Mouse (Mus musculus): ENCODE measurements around the gene Slc9b1. TPM values are rescaled to one million over a fixed set of nuclear protein-coding genes. Genes with fewer than 3 reads are reported as not detected.
A peak's percentile ranks its signal among the peaks of the same experiment; 100 is the strongest.

The Slc9b1 gene
- total RNA-seq, 2 experiments from 2014 or later: not detected

DNA sequence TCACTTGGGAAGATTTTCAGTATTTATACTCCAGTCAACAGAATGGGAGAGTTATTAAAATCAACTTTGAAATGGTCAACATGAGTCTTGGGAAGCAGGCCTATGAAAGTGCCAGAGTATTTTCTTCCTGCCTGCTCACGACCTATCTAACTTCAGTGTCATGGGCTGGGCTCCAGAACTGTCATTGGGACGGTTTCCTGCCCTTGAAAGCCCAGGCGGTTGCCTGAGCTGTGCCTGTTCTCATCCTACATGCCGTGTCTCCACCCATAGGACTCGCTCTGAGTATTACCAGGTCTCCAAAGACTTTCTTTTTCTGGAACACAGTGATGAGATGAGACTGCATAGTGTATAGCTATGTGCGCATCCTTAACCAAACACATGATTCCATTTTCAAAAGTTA, 45.4 kb downstream of the Slc9b1 start:
- no peak for DNase-seq

DNA sequence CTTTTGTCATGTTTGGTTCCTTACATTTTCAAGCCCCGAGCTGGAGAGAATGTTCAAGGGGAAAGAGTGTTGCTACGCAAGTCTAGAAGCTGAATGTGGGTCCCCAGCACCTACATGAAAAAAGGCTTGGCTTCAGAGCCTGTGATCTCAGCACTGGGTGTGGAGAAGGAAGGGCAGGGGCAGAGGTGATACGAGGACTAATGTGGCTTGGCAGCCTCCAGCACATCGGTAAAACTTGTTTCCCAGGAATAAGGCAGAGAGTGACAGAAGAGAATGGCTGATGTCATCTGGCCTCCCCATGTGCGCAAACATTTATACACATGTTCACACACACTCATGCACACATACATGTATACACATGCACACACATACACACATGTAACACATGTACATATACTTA, 47.3 kb downstream of the Slc9b1 start:
- no peak for DNase-seq

DNA sequence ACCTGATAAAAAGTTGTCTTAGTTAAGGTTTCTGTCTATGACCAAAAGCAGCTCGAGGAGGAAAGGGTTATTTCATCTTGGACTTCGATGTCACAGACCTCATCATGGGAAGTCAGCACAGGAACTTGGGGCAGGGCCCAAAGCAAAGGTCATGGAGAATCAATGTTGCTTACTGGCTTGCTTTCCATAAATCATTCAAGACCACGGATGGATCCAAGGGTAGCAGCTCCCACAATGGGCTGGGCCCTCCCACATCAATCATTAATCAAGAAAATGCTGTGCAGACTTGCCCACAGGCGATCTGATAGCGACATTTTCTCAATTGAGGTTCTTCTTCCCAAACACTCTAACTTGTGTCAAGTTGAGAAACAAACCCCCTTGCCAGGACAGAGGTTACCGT, 48.3 kb downstream of the Slc9b1 start:
- DNase-seq: no peak

GRCm38 (mm10) chr3:135397112-135397511, 49.3 kb downstream of the Slc9b1 start:
- DNase-seq: no peak

GRCm38 (mm10) chr3:135402201-135402658, 54.4 kb downstream of the Slc9b1 start:
- peak; percentile 69 for DNase-seq

- DNase-seq: no peak
Observed at GRCm38 (mm10) chr3:135403211-135403610, 55.4 kb downstream of the Slc9b1 start.

DNA sequence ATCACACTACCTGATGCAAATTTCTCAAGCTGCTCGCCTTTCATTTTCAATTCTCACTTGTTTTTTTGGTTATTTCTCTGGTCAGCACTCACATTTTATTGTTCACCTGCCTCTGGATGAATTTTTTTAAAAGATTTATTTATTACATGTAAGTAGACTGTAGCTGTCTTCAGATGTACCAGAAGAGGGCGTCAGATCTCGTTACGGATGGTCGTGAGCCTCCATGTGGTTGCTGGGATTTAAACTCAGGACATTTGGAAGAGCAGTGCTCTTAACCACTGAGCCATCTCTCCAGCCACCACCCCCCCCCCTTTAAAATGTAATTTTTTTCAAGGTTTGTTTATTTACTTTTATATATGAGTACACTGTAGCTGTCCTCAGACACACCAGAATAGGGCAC, 56.0 kb downstream of the Slc9b1 start:
- DNase-seq: no peak

- no peak for DNase-seq
Observed at GRCm38 (mm10) chr3:135404599-135404998, 56.8 kb downstream of the Slc9b1 start.

DNA sequence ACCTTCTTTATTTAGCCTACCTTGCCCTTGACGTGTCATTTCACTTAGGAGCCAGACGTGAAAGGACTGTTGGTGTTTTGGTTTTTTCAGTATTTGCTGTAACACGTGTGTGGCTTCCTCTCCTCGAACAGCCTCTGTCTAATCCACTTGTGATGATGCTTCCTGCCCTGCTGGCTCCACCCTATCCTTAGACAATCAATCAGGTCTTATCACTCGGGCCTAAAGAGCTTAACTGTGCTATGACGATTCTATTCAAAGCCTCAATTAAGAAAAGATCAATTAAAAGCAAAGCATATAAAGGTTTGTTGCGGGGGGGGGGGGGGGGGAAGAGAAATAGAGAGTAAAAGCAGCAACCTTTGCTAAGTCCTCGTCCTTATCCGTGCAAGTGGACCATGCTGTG, 59.5 kb downstream of the Slc9b1 start:
- DNase-seq: no peak

GRCm38 (mm10) chr3:135409219-135409618, 61.4 kb downstream of the Slc9b1 start:
- no peak for DNase-seq

DNA sequence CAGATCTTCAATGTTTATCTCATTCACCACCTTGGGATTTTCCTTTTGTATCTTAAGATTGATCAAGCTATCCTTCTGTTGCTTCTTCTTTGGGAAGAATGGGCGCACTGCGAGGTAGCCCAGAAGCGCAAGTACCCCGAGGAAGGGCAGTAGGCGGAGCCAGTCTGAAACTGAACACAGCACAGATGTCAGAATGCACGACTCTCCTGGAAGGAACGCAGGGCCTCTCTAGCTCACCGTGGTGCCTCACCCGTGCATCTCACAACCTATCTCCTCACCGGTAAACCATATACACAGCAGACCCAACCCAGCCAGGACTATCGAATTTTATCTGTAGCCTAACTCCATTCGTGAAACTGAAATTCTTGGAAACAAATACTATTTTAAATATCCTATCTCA, 63.2 kb downstream of the Slc9b1 start:
- no peak for DNase-seq

DNA sequence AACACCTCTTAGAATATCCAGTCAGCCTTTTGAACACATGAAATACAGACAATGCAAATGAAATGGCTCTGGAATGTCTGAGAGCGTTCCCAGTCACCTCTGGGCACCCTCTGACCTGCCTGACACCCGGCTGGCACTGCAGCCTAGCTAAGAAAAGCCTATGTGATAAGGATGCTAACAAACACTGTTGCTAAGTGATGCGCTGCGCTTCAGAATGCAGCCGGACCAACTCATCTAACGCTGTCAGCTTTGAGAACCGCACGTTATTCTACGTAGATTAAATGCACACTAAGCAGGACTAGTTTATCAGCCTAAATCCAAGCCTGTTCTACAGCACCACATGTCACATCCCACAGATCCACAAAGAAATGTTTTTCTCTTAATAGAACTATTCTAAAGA, 64.0 kb downstream of the Slc9b1 start:
- DNase-seq: no peak

DNA sequence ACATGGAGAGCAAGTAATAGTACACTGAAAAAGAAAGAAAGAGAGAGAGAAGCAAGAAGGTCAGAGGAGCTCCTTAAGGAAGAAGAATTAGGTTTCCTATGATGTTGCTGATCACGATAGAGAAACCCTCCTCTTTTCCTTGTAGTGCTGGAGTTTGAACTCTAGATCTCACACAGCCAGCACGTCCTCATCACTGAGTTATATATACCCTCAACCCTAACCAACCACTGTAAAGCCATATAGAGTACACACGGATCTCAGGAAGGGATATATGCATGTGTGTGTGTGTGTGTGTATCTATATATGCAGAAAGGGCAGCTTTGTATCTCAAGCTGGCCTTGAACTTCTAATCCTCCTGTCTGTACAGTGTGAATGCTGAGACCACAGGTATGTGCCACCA, 69.4 kb downstream of the Slc9b1 start:
- no peak for DNase-seq

DNA sequence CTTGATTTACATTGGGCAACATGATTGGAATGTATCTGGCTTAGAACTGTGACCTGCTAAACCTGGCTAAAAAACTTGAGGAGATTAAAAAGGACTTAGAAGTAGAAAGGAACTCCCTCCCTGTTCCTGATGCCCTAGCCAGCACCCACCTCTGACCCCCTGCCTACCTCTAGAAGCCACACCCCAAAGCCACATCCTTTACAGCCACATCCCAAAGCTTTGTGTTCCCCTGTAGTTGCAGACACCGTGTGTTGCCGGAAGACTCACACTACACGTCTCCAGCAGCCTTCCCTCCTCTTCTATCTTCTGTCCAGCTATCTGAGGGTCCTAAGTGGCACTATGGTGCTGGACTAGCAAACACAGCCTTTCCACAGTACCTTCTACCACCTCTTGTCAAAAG, 70.0 kb downstream of the Slc9b1 start:
- DNase-seq: no peak

GRCm38 (mm10) chr3:135420542-135421309, 72.9 kb downstream of the Slc9b1 start:
- no peak for DNase-seq

GRCm38 (mm10) chr3:135421310-135421594, 73.4 kb downstream of the Slc9b1 start:
- DNase-seq: no peak

DNA sequence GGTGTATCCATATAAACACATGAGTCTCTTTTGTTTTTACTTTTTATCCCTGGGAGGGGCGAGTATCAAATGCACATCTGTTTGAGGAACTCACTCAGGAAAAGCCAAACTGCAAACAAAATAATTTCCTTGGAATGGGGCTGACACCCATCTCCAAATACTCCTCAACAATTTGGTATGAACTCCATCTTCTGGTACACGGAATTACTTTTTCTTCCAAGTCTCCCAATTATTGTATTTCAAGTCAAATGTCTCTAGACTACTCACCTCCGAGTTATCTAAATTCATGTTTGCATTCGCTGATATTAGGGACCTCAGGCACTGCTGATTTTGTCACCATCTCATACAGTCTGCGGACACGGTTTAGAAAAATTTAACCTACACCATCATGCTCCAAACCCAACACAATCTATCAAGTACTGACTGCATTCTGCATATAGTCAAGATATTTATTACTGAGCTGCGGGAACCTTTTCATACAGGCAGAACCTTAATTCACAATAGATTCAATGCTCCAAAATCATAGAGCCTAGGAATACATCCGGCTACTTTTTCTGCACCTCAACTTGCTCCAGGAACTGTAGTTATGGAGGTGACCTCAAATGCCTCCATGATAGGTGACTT, 74.5 kb downstream of the Slc9b1 start:
- no peak for DNase-seq

- peak; percentile 87 for DNase-seq
Observed at GRCm38 (mm10) chr3:135422856-135423607, 75.2 kb downstream of the Slc9b1 start.

DNA sequence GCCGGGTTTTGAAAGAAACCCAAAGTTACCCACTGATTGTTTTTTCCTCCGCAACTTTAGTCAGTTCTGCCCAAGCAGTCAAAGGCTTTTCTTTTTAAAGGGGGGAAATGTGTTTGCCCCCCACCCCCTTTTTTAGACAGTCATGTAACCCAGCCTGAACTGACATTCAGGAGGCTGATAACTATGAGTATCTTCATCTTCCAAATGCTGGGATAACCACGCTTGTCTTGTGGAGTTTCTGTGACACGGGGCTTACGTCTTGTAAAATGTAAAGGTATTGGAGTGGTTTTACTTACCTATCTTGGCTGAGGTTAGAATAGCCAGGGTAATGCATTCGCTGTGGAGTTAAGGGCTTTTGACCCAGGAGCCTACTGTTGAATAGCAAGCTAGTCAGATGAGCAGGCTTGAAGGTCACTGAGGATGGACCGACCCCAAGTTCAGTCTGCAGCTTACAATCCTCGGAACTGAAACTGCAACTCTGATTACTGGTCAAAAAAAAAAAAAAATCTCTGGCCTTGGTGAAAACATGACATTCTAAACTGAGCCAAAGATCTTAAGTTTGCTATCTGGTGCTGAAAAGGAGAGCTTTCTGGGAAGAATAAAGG, 75.9 kb downstream of the Slc9b1 start, which contains the start of gene Cisd2:
Cisd2 (minus strand) TSS at position 318 of the 605 bp plus-strand sequence.
- no peak for DNase-seq

DNA sequence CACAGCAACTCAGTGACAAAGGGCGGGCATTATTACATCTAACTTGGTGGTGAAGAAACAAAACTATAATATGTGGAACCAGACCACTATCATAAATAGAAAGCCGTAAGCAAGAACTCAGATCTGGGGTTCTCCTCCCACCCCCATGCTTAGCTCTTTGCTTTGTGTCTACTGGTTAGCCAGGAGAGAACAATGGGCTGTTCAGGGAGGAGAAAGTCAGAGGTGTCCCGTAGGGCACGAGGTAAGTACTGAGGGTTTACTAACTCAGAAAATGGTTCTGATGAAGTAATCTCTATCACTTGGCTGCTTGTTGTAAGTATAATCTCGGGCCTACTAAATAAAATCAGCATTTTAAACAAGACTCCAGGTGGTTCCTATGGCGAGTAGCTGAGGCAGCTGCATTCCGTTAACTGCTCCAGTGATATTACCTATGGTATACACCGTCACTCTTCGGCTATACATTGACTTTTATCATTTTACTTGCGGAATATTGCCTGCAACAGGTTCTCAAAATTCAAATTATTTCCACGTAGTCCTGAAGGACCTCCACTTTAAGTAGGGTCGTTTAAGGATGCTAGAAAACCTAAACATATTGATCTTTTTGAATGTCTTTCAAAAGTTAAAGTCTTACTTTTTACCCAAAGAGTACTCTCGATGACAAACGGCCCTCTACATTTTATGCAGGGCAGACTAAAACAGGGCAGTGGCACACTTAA, 89.2 kb downstream of the Slc9b1 start:
- DNase-seq: no peak

DNA sequence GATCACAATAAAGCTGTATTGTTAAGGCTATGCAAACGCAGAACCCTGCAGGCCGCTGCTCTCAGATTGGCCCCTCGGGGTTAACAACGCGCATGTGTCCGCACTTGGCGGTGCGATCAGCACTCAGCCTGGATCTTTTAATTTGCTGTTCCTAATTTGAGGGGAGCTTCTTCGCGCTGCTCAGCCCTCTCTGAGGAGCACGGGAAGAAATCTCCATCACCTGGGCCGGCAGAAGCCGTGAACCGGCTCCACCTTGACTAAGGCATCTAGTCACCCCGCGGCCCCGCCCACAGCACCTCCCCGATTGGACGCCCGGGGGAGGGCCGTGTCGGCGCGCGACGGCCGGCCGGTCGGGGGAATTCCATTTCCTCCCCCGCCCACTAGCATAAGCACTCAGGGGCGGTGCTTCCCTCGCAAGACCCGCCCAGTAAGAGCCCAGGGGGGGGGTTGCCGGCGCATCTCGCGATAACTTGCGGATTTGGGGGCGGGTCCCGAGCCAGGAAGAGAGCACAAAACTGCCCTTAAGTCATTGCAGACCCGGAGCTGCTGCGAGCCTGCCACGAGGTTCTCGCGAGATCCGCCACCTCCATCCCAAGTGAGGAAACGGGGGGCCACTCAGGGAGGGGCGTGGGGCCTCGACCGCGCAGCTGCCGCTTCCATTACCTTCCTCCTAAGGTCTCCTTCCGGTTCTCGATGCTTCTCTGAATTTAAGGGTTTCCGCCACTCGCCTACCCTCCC, 90.1 kb downstream of the Slc9b1 start, which contains the start of gene Ube2d3:
Ube2d3 (plus strand) TSS at position 392 of the 738 bp plus-strand sequence.
- DNase-seq: peak; percentile 100
